Mouse (Mus musculus) kidney, adult 2 months (tissue): ENCODE data around the gene Baz2a.

Experiments used
- CTCF ChIP-seq: fragments of 200-500 bp; conservative IDR thresholded peaks from 2 replicates; pipeline ENCODE4 v1.5.1; 2011; ENCODE audit warnings: low read depth, mild to moderate bottlenecking, control low read depth, low read length, moderate library complexity, mixed read lengths; ENCODE audit not compliant: insufficient read depth, insufficient read length
- POLR2A ChIP-seq: fragments of 200-500 bp; IDR thresholded peaks from one replicate; pipeline ENCODE4 v1.6.1; 2011; ENCODE audit warnings: low read depth, low read length, control low read depth

- no peak for TF ChIP-seq CTCF
- no peak for TF ChIP-seq POLR2A
Measured at GRCm38 (mm10) chr10:128124831-128125230, 33.5 kb downstream of the Baz2a start.
